In the genomic region with DNA sequence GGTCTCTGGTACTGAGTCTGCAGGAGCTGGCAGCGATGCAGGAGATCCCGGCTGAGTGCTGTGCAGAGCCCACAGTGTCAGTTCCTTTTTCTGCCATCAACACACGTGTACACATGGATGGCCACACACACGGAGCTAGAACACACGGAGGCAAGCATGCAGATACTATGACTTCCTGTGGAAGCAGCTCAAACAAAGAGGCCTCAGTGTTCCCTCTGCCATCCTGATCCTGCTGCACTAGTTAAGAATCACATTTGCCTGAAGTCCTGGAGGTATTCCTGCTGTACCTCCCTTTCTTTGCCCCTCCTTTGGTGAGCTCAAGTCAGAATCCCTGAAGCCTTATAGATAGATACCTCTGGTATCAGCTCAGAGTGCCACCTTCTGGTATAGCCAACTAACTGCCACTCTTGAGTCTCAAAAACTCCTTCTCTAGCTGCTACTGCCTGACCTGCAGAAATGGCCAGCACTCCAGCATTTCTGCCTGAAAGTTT, we compare ENCODE assay signal across 9 mouse cellular contexts.
A peak's percentile ranks its signal among the peaks of the same experiment; 100 is the strongest.
DNase-seq lines count a peak whose midpoint lies in the region; ATAC-seq and TF ChIP-seq lines count a peak whose summit lies in the region.
"Had no signal": no experiment of that assay in that cellular context is flagged by ENCODE, and none has a peak within 500 bp of the region (broad histone marks: within the 10 kb centered on the region; RNA-seq: fewer than 3 reads in every experiment).

No protein-coding gene starts in this region.

- no peaks in the 10 kb centered on the region; the same call in 1 of the 2 replicates for H3K4me1 ChIP-seq in heart, postnatal 0 days (ENCODE audit: control insufficient read depth, insufficient read depth)
- H3K4me1 ChIP-seq in heart, embryonic 11.5 days (ENCODE audit: control insufficient read depth, insufficient read depth, low read length): no peaks in the 10 kb centered on the region; the same call in 1 of the 2 replicates
- H3K4me1 ChIP-seq: liver, embryonic 15.5 days had no signal

- no peak for ATAC-seq in heart, postnatal 0 days (ENCODE audit: insufficient read depth, low read depth)
- no peak for ATAC-seq in heart, embryonic 11.5 days (replicated peaks; ENCODE audit: insufficient number of reproducible peaks, low FRiP score, low TSS enrichment)

- H3K9me3 ChIP-seq in heart, postnatal 0 days (replicated peaks; ENCODE audit: control insufficient read depth, low read length): no peaks in the 10 kb centered on the region
- H3K9me3 ChIP-seq in heart, embryonic 11.5 days (replicated peaks; ENCODE audit: control insufficient read depth, low read length): no peaks in the 10 kb centered on the region
- H3K9me3 ChIP-seq: liver, embryonic 15.5 days had no signal

- TF ChIP-seq CTCF in heart, postnatal 0 days (IDR thresholded peaks at IDR 0.05; ENCODE audit: low read depth): peak; percentile 61

- no peak overlapping the region for H3K27ac ChIP-seq in heart, postnatal 0 days (ENCODE audit: low read depth)
- no peak overlapping the region for H3K27ac ChIP-seq in heart, embryonic 11.5 days (ENCODE audit: low read depth, low read length)
- H3K27ac ChIP-seq: liver, embryonic 15.5 days had no signal

- H3K9ac ChIP-seq in heart, postnatal 0 days (replicated peaks; ENCODE audit: low read depth, low read length): no peak overlapping the region
- no peak overlapping the region for H3K9ac ChIP-seq in heart, embryonic 11.5 days (ENCODE audit: low read depth, low read length)
- H3K9ac ChIP-seq: liver, embryonic 15.5 days had no signal

- no peak overlapping the region for H3K4me2 ChIP-seq in heart, postnatal 0 days (ENCODE audit: low read depth, low read length)
- no peak overlapping the region for H3K4me2 ChIP-seq in heart, embryonic 11.5 days
- H3K4me2 ChIP-seq: liver, embryonic 15.5 days had no signal

- H3K27me3 ChIP-seq in heart, postnatal 0 days (ENCODE audit: control insufficient read depth, insufficient read depth, low read length): no peaks in the 10 kb centered on the region
- no peaks in the 10 kb centered on the region for H3K27me3 ChIP-seq in heart, embryonic 11.5 days (ENCODE audit: control insufficient read depth, insufficient read depth, low read length)
- H3K27me3 ChIP-seq: liver, embryonic 15.5 days had no signal

- no peak overlapping the region for H3K4me3 ChIP-seq in heart, postnatal 0 days (ENCODE audit: low read depth, low read length)
- H3K4me3 ChIP-seq in heart, embryonic 11.5 days (ENCODE audit: low read depth, low read length): no peak overlapping the region
- H3K4me3 ChIP-seq: liver, embryonic 15.5 days had no signal

- no peaks in the 10 kb centered on the region for H3K36me3 ChIP-seq in heart, postnatal 0 days (replicated peaks; ENCODE audit: control insufficient read depth, insufficient read depth, low read length)
- H3K36me3 ChIP-seq in heart, embryonic 11.5 days (ENCODE audit: control insufficient read depth, insufficient read depth, low read length): no peaks in the 10 kb centered on the region
- H3K36me3 ChIP-seq: liver, embryonic 15.5 days had no signal

- DNase-seq in heart, postnatal 0 days (ENCODE audit: low spot score): peak; percentile 57
- peak; percentile 52 for DNase-seq in A20 (ENCODE audit: low read depth, low spot score)
- peak; percentile 46 for DNase-seq in cerebellum, adult 11-12 months
- DNase-seq in forelimb bud, embryonic 11.5 days (ENCODE audit: low read depth, low spot score): peak; percentile 28
- peak; percentile 16 for DNase-seq in neural tube, embryonic 10.5 days (ENCODE audit: extremely low spot score, low spot score)
- DNase-seq in thymus, postnatal 36 days: no peak
- no peak for DNase-seq in adrenal gland, postnatal 4 days (ENCODE audit: low spot score in 2 of 2)

- TF ChIP-seq EP300 in heart, postnatal 0 days (IDR thresholded peaks at IDR 0.05; ENCODE audit: low read depth): no peak

- 73% methylated on average over 5 of the region's 5 CpGs for WGBS in heart, postnatal 0 days
- WGBS in heart, embryonic 11.5 days (ENCODE audit: insufficient replicate concordance): 70% methylated on average over 5 of the region's 5 CpGs

Comparison
In these comparisons a context has a peak if more than half of its experiments do, and no peak if none do; other contexts are left out.
1. DNase-seq: peak in heart, postnatal 0 days (single experiment), A20 (single experiment), cerebellum, adult 11-12 months (single experiment), forelimb bud, embryonic 11.5 days (single experiment) and neural tube, embryonic 10.5 days (single experiment); none in thymus, postnatal 36 days (0 of 2) and adrenal gland, postnatal 4 days (0 of 2).